Mouse (Mus musculus) liver, postnatal 0 days (tissue): ENCODE measurements around the gene Scin.

ENCODE experiments used
- CTCF ChIP-seq: sonication (generic); IDR thresholded peaks from 2 replicates; pipeline ENCODE4 v1.5.1; 2016; ENCODE audit warnings: antibody characterized with exemption, low read depth
- EP300 ChIP-seq: IDR thresholded peaks from 2 replicates; pipeline ENCODE4 v1.6.1; 2016; ENCODE audit warnings: antibody characterized with exemption, low read depth, mild to moderate bottlenecking

DNA sequence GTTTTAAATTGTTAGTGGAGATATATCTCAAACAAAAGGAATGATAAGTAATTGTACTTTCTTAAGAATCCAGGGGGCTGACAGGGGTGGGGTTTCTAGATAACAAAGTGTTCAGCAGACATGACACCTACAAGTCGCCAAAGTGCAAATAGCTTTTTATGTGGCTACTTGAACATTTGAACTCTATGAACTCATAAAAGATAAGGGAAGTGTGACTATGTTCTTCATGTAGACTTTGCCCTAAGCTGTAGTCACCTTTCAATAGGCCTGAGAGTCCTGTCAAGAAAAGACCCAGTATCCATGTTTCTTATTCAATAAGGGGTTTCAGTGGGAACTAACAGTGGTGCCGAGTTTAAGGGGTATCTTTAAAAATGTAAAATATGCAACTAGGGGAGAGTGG lies 110.1 kb downstream of the Scin start:
- TF ChIP-seq CTCF (no peak), EP300 (no peak)
